In the genomic region with DNA sequence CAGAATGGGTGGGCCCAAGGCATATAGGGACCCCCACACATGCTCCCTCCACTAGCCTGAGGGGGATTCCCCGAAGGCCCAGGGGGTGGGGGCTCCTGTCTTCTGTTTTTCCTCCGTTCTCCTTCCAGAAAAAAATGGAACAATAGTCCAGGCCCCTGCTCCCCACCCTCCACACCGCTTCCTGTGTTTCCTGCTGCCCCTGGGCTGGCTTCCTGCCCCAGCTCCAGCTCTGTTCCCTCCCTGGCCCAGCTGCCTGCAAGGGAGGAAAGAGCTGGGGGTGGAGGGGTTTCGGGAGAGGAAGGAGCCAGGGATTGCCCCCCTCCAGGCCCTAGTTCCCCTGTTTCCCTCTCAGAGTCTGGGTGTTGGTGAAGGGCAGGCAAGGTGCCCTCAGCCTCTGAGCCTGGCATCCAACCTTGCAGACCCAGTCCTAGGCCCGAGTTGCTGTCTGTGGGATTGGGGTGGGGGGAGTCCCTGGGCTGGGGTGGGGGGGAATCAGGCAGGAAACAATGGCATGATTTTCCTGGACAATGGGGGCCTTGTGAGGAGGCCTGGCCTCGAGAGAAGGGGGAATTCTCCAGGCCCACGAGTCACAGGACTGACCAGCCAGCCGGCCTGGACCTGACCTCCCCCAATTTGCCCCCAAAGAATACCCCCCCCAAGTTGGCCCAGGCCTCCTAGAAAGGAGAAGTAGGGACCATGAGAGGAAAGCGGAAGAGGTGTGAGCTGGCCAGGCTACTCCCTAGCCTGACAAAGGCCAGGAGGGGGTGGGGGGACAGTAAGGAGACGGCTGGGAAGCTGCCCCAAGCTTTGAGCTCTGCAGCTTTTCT, we compare ENCODE assay signal across 8 mouse cellular contexts. TPM values are rescaled to one million over a fixed set of nuclear protein-coding genes. Genes with fewer than 3 reads are reported as not detected.
DNase-seq lines count a peak whose midpoint lies in the region; ATAC-seq and TF ChIP-seq lines count a peak whose summit lies in the region.

No protein-coding gene starts in this region.

- H3K36me3 ChIP-seq in spleen, adult 2 months (ENCODE audit: control insufficient read depth, insufficient read depth, low read length): peaks cover 40% of the 10 kb centered on the region
- H3K36me3 ChIP-seq in heart, embryonic 12.5 days: peaks cover 64% of the 10 kb centered on the region
- H3K36me3 ChIP-seq in kidney, embryonic 15.5 days: peaks cover 61% of the 10 kb centered on the region

- H3K4me2 ChIP-seq in heart, embryonic 12.5 days: peak overlapping the region; percentile 99
- peak overlapping the region; percentile 96 for H3K4me2 ChIP-seq in kidney, embryonic 15.5 days

- H3K9ac ChIP-seq in heart, embryonic 12.5 days: peak overlapping the region; percentile 98
- H3K9ac ChIP-seq in kidney, embryonic 15.5 days: peak overlapping the region; percentile 78

- no peaks in the 10 kb centered on the region for H3K27me3 ChIP-seq in spleen, adult 2 months (ENCODE audit: control insufficient read depth, insufficient read depth, low read length)
- no peaks in the 10 kb centered on the region; the same call in 1 of the 2 replicates for H3K27me3 ChIP-seq in heart, embryonic 12.5 days (replicated peaks)
- H3K27me3 ChIP-seq in kidney, embryonic 15.5 days: no peaks in the 10 kb centered on the region

- no peak for DNase-seq in spleen, adult 2 months (ENCODE audit: low read depth in 1 of 2, low spot score in 2 of 2)
- no peak for DNase-seq in spleen, adult 12 weeks (ENCODE audit: low spot score)
- peak; percentile 86 for DNase-seq in lung, postnatal 10 days
- no peak for DNase-seq in embryo, embryonic 10.5 days (ENCODE audit: low spot score)
- DNase-seq in thymus, postnatal 0 days (ENCODE audit: low spot score): no peak
- no peak for DNase-seq in urinary bladder, postnatal 4 days (ENCODE audit: low spot score in 2 of 2)

- H3K9me3 ChIP-seq in heart, embryonic 12.5 days (replicated peaks): no peaks in the 10 kb centered on the region
- H3K9me3 ChIP-seq in kidney, embryonic 15.5 days (replicated peaks): no peaks in the 10 kb centered on the region

- no peak for TF ChIP-seq POLR2A in spleen, adult 2 months (IDR thresholded peaks at IDR 0.05; ENCODE audit: low read depth, low read length)

- H3K27ac ChIP-seq in spleen, adult 2 months (ENCODE audit: insufficient read depth, low read length): peak overlapping the region; percentile 53
- peak overlapping the region; percentile 87 for H3K27ac ChIP-seq in heart, embryonic 12.5 days (ENCODE audit: poor library complexity, severe bottlenecking)
- H3K27ac ChIP-seq in kidney, embryonic 15.5 days: peak overlapping the region; percentile 96

- ATAC-seq in heart, embryonic 12.5 days (ENCODE audit: insufficient number of reproducible peaks, low FRiP score): peak; percentile 37; the same call in 1 of the 2 replicates
- no peak for ATAC-seq in kidney, embryonic 15.5 days (replicated peaks; ENCODE audit: low FRiP score)

- no peak for TF ChIP-seq CTCF in spleen, adult 2 months (IDR thresholded peaks at IDR 0.05; ENCODE audit: extremely low read depth, insufficient read depth, insufficient read length, insufficient replicate concordance)

- H3K4me3 ChIP-seq in spleen, adult 2 months (ENCODE audit: extremely low read depth, insufficient read depth, insufficient read length): peak overlapping the region; percentile 37; the same call in 1 of the 2 replicates
- H3K4me3 ChIP-seq in heart, embryonic 12.5 days: peak overlapping the region; percentile 84
- peak overlapping the region; percentile 81 for H3K4me3 ChIP-seq in kidney, embryonic 15.5 days (replicated peaks)

- WGBS in spleen, adult 2 months: 40% methylated on average over 10 of the region's 10 CpGs
- WGBS in heart, embryonic 12.5 days: 63% methylated on average over 10 of the region's 10 CpGs
- 47% methylated on average over 10 of the region's 10 CpGs for WGBS in kidney, embryonic 15.5 days

- H3K4me1 ChIP-seq in spleen, adult 2 months (ENCODE audit: control insufficient read depth, insufficient read depth, insufficient read length): peaks cover 25% of the 10 kb centered on the region
- H3K4me1 ChIP-seq in heart, embryonic 12.5 days (replicated peaks): peaks cover 60% of the 10 kb centered on the region
- H3K4me1 ChIP-seq in kidney, embryonic 15.5 days: peaks cover 67% of the 10 kb centered on the region

RNA-seq across cellular contexts. Expression of gene Pcnx3, which starts 3.6 kb away (rescaled TPM):
- 195 and 236 TPM in 2 replicates for polyA plus RNA-seq in spleen, adult 2 months (2012; rRNA removed)
- polyA plus RNA-seq in heart, embryonic 12.5 days (2016; fragmentation: Nextera tagmentation; extraction: Ambion mirVana): 22.0 and 22.3 TPM in 2 replicates
- 22.2 and 30.1 TPM in 2 replicates for polyA plus RNA-seq in kidney, embryonic 15.5 days (2015; fragmentation: Nextera tagmentation; extraction: Ambion mirVana)
- 13.7 and 19.4 TPM in 2 replicates for polyA plus RNA-seq in thymus, postnatal 0 days (2015; fragmentation: Nextera tagmentation; extraction: Ambion mirVana)

RNA-seq across cellular contexts. Expression of gene Map3k11, which starts 3.8 kb away (rescaled TPM):
- polyA plus RNA-seq in spleen, adult 2 months (2012; rRNA removed): 73.4 and 88.7 TPM in 2 replicates
- 30.6 and 32.8 TPM in 2 replicates for polyA plus RNA-seq in heart, embryonic 12.5 days (2016; fragmentation: Nextera tagmentation; extraction: Ambion mirVana)
- 42.6 and 43.2 TPM in 2 replicates for polyA plus RNA-seq in kidney, embryonic 15.5 days (2015; fragmentation: Nextera tagmentation; extraction: Ambion mirVana)
- polyA plus RNA-seq in thymus, postnatal 0 days (2015; fragmentation: Nextera tagmentation; extraction: Ambion mirVana): 25.7 and 29.2 TPM in 2 replicates

RNA-seq across cellular contexts. Expression of gene Kcnk7, which starts 11.9 kb away (rescaled TPM):
- 0.19 and 0.39 TPM in 2 replicates for polyA plus RNA-seq in spleen, adult 2 months (2012; rRNA removed)
- 0.17 TPM in 1 of 2 replicates, not detected in the other for polyA plus RNA-seq in heart, embryonic 12.5 days (2016; fragmentation: Nextera tagmentation; extraction: Ambion mirVana)
- polyA plus RNA-seq in kidney, embryonic 15.5 days (2015; fragmentation: Nextera tagmentation; extraction: Ambion mirVana): 0.15 and 0.38 TPM in 2 replicates
- polyA plus RNA-seq in thymus, postnatal 0 days (2015; fragmentation: Nextera tagmentation; extraction: Ambion mirVana): 0.32 and 0.74 TPM in 2 replicates

RNA-seq across cellular contexts. Expression of gene Sipa1, which starts 28.8 kb away (rescaled TPM):
- polyA plus RNA-seq in spleen, adult 2 months (2012; rRNA removed): 417 and 497 TPM in 2 replicates
- polyA plus RNA-seq in heart, embryonic 12.5 days (2016; fragmentation: Nextera tagmentation; extraction: Ambion mirVana): 25.5 and 28.1 TPM in 2 replicates
- polyA plus RNA-seq in kidney, embryonic 15.5 days (2015; fragmentation: Nextera tagmentation; extraction: Ambion mirVana): 30.8 and 39.8 TPM in 2 replicates
- polyA plus RNA-seq in thymus, postnatal 0 days (2015; fragmentation: Nextera tagmentation; extraction: Ambion mirVana): 37.4 and 39.2 TPM in 2 replicates

RNA-seq across cellular contexts. Expression of gene Ehbp1l1, which starts 33.8 kb away (rescaled TPM):
- polyA plus RNA-seq in spleen, adult 2 months (2012; rRNA removed): 94.6 and 101 TPM in 2 replicates
- polyA plus RNA-seq in heart, embryonic 12.5 days (2016; fragmentation: Nextera tagmentation; extraction: Ambion mirVana): 121 and 123 TPM in 2 replicates
- polyA plus RNA-seq in kidney, embryonic 15.5 days (2015; fragmentation: Nextera tagmentation; extraction: Ambion mirVana): 20.5 and 25.9 TPM in 2 replicates
- 17.6 TPM in 2 replicates for polyA plus RNA-seq in thymus, postnatal 0 days (2015; fragmentation: Nextera tagmentation; extraction: Ambion mirVana)
